Mouse (Mus musculus) adrenal gland, adult (tissue): ENCODE results near the gene Kcnj6.
"Not testable (repeated sequence)": the region's sequence is repeated elsewhere in the genome, so short reads cannot be mapped to it uniquely, and the experiment has no call there.

Experiments
- DNase-seq, 2 experiments: peaks; one replicate each; pipeline ENCODE4 v3.0.0; 2022 to 2023; ENCODE audit warnings: low spot score in 1 of 2; ENCODE audit not compliant: inconsistent age in 2 of 2

Gene Kcnj6

DNA sequence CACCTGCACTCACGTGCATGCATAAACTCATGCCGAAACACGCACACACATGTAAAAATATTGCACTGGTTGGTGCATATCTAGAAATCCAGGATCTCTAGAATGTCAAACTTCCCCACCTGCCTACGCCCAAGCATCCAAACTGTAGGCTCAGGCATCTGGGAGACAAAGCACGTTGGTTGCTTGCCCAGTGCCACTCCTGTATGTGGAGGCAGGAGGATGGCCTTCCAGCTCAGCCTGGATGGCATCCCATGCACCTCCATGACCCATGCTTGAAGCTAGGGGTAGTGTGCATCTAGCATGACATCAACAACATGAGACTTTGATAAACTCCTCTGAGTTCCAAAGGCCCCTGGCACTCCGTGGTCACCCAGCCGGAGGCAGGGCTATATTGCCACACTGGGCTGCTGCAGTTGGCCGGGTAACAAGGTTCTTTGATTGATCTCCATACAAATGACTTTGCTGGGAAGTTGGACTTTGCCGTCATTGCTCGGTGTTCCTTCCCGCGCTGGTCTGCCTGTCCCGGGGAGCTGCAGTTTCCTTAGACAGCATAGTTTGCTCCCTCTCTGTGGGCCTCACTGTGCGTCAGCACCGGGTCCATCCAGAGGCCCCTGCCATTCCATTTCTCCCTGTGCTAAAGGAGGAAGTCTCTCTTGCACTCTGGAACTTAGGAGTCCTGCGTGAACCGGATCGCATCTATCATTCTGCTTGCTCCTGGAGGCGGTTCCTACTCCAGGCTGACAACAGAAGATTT, 144.9 kb downstream of the Kcnj6 start:
- no peak for DNase-seq

DNA sequence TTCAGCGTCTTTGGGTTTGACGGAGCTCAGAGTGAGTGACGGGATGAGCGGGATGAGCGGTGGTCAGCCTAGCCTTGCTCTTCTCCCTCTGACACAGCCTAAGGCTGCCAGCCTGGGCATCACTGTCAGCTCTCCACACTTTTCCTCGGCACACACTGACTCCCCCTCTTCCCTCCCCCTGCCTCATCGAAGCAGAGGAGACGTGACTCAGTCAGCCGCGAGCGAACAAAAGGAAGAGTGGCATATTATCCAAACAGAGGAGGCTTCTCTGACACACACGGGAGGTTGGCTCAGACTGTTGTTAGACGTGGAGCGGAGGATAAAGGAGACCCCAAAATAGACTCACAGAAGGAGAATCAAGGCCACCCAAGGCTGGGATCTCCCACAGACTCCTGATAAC, 147.1 kb downstream of the Kcnj6 start:
- DNase-seq: no peak

DNA sequence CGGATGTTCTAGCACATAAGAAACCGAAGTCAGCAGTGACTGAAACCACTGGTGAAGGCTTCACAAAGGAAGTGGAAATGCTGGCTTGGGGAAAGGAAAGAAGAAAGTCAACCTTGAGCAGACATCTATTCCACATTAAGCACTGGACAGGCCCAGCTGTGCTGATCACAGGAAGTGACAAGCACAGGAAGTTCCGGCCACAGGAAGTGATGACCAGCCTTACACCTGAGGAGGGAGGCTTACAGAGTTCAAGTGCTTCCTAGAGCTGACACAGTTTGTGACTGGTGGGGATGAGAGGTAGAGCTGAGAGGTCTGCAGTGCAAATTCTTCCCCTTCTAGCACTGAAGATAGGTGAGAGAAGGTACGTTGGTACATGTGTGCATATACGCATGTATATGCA, 151.5 kb downstream of the Kcnj6 start:
- DNase-seq: no peak

DNA sequence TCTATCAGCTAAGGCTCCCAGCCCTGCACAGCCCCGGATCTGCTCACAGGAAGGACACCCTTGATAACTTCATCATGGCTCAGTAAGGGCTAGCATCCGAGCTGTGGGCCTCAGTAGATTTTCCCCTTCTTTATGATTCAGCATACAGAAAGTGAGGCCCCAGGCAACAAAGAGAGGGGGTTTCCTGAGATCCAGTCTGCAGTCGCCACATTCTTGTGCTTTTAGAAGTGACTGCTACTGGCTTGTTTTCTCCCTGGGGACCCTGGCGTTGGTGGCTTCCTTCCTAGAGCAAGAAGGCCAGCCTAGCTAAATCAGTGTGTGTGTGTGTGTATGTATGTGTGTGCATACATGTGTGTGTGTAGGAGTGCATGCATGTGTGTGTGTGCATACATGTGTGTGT, 152.7 kb downstream of the Kcnj6 start:
- DNase-seq: no peak

DNA sequence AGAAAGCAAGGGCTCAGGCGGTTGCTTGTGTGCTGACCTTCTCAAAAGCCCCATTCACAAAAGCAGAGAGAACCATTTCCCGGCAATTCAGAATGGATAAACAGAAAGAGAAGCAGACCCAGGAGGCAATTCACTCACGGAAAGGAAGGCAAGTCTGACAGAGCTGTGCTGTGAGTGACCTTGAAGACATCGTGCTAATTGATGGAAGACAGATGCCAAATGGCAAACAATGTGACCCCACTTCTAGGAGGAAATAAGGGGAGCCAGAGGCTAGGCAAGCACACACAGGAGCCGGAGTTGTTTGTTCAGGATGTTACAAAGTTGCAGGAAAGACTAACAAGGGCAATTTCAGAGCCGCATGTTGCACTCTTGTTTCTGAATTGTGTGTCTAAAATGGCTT, 158.1 kb downstream of the Kcnj6 start:
- DNase-seq: no peak

DNA sequence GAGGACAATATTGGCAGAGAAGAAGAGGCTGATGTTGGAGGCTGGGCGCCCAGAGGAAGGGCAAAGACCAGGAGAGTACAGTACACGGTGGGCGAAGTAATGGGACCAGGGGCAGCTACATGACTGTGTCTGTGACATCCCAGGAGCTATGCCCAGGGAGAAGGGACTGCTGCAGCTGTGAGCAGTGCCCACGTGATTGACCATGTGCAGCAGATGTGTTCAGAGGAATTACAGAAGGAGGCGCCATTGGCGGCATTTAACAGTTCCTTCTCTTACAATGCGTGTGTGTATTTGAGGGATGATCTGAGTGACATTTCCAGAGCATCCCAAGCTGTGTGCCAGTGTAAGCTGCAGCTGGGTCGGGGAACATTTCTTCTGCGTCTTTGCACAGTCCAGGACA, 159.6 kb downstream of the Kcnj6 start:
- no peak for DNase-seq

DNA sequence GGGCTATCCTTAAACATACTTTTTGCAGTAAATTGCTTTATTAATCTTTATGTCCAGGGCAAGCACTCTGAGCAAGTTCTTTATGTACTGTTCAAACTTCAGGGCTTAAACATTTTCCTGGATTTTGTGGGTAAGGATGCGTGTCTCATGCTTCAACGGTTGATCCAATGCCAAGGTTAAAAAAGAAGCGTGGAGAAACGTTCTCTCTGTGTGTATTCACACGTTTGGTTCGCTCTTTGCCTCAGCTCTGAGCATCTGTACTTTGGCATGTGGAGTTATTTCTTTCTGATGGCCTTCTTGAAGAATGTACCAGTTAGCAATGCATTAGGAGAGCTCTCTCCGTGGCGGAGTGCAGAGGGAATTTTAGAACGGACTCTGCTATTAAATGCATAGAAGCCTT, 163.0 kb downstream of the Kcnj6 start:
- no peak for DNase-seq

DNA sequence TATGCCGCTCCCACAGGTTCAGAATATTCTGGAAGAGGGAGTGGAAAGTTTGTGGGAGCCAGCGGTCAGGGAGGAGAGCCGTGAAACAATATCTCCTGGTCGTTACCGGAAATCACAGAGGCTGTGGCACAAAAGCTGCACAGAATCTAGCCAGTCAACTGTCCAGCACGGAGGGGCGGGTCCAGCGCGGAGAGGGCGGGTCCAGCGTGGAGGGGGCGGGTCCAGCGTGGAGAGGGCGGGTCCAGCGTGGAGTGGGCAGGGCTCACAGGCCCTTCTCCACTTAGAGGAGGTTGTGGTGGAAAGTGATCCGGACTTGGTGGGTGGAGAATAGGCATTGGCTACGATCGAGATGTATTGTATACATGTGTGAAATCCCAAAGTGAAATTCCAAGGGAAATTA, 169.3 kb downstream of the Kcnj6 start:
- no peak for DNase-seq

DNA sequence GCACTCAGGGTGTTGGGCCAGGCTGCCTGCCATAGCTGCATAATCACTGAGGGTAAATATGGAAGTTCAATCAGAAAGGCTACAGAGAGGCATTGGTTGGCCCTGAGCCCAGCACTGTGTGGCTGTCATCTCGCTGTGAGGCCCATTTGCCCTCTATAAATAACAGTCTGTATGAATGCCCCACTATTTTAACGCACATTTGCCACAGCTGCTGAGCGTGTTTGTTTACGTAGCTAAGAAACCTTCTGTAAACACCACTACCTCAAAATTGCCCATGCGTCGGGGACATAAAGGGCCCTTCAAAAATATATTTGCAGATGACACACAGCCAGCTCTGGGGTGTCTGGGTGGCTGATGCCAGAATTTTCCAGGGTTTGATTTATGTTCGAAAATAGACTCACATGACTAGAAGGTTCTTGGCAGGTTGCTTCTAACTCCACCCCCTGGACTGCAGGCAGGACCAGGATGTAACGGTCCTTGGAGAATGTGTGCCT, 170.4 kb downstream of the Kcnj6 start:
- DNase-seq: peak; percentile 9 to 39

DNA sequence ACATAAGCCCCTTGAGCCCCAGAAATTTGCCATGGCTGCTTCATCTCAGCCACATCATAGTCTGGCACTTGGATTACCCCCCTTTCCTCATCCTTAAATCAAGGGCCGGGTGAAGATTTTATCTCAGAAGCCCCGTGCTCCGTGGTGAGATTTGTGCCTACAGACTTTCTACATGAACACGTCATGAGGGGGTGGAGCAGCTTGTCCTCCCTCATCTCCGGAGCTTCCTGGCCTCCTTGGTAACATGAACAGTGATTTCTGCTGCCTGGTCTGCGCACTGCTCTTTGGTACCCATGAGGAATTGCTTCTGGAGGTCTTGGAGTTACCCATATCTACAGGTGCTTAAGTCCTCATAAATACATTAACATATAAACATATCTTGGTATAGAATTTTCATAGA, 172.2 kb downstream of the Kcnj6 start:
- DNase-seq: no peak

DNA sequence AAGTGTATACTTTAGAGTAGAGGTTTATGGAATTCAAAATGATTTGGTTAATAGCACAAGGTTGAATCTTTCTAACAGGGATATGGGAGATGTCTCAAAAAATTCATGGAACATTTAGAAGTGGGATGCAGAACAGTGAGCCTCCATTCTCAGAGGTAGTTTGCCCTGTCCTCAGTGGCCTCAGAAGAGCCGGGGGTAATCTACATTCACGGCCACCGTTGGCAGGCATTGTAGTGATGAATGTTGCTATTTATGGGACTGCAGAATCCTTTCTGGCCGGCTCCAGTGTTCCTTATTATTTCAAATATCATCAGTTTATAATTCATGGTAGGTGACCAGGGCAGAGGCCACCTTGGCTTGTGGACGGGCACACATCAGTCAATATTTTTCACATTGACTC, 174.9 kb downstream of the Kcnj6 start:
- no peak for DNase-seq

DNA sequence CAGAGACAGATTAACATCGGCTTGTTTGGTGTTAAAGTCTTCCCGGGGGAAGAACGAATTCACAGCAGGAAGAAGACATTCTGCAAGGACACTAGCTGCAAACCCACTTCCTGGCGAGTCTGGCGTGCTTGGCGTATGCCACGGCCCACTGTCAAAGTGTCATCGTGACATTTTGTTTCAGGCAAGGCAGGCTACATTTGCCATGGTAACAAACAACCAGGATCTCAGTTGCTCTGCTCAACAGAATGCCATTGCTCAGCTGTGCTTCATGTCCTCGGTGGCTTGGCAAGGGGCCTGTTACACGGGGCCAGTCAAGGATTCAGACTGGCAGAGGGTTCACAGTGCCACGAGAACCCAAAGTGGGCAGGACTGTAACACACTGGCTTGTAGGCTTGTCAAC, 175.9 kb downstream of the Kcnj6 start:
- DNase-seq: no peak

DNA sequence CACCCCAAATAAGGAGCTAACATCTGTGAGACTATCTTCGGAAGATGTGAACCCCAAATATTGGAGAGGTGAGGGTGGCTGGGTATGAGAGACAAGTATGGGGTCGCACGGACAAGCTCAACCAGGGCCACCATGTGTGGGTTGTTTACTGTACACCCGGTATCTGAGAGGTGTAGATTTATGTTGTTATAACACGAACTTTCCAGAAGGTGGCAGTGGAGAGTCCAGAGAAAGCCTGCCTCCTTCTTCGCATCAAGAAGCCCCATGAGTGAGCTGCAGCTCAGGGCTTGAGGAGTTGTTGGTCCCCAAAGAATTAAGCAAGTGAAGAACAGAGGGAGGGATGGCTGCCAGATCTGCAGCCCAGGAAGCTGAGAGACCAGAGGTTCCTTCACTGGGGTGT, 181.1 kb downstream of the Kcnj6 start:
- DNase-seq: peak in 1 of 2 experiments; percentile 65

DNA sequence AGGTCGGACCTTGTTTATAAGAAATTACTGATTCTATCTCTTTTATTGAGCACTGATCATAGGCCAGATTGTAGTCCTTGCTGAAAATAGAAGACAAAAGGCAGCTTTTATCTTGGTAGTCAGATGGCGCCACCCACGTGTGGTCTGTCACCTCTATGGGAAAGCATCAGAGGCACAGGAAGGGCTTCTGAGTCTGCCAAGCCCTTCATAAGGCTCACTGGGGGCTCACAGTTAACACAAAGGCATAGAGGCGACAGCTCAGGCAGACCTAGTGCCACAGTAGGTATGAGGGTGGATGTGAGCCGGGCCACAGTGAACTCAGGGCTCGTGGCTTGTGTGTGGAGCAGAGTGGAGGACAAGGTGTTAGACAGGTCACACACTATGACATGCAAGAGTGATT, 181.6 kb downstream of the Kcnj6 start:
- no peak for DNase-seq

DNA sequence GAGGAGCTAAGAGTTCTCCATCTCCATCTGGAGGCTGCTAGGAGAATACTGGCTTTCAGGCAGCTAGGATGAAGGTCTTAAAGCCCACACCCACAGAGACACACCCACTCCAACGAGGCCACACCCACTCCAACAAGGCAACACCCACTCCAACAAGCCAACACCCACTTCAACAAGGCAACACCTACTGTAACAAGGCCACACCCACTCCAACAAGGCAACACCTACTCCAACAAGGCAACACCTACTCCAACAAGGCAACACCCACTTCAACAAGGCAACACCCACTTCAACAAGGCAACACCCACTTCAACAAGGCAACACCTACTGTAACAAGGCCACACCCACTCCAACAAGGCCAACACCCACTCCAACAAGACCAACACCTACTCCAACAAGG, 188.2 kb downstream of the Kcnj6 start:
- DNase-seq: not testable (repeated sequence)

DNA sequence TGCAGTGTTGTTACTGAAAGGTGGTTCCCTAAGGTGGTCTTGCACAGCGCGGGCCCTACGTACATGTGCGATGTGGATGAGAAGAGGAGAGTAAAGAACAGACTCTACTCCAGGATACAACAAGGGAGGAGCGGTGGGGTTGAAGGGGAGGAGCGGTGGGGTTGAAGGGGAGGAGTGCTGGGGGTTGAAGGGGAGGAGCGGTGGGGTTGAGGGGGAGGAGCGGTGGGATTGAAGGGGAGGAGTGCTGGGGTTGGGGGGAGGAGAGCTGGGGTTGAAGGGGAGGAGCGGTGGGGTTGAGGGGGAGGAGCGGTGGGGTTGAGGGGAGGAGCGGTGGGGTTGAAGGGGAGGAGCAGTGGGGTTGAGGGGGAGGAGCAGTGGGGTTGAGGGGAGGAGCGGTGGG, 199.3 kb downstream of the Kcnj6 start:
- DNase-seq: no peak

DNA sequence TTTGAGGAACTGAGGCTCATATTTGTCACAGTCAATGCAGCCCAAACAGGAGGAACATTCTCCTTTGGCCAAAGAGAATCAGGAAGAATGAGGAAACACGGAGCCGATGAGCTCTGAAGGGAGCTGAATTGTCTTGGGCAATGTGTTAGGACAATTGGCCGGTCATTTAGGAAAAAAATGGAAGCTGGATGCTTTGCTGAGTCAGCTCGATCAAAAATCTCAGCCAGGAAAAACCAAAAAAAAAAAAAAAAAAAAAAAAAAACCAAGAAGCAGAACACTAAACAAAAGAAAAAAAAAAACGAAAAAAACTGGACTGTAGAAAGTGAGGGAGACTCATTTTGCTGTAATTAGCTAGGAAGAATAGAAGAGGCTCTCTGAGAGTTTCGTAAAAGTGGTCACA, 200.1 kb downstream of the Kcnj6 start:
- DNase-seq: no peak

DNA sequence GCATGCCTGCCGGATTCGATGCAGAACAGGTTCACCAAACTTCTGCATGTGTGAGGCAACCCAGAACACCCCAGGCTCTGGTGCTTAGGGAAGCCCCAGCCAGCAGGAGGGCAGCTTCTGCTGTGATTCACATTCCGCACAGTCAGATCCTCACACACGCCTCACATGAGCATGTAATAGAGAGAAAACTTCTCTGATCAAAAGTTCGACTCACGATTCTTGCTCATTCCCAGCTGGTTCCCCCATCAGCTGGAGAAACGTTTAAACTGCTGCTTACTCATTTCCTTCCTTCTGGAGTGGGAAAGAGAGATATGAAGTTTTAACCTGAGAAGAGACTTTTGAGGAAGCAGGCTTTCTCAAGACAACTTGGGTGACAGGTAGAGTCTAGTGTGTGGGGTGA, 204.5 kb downstream of the Kcnj6 start:
- DNase-seq: no peak

DNA sequence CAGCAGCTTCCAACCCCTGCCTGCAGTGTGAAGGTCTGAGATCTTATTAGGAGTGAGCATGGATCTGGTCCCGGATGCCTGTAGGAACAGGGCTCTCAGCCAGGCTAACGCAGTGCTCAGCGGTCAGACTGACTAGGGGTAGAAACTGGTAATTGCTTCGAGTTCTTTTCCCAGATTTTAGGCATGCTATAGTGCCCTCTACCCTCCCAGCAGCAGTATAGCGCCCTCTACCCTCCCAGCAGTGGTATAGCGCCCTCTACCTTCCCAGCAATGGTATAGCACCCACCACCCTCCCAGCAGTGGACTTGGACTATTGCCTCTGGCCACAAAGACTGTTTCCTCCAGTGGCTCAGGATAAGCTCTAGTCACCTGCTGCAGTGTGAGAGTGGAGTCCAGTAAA, 207.5 kb downstream of the Kcnj6 start:
- peak; percentile 36 to 66 for DNase-seq

DNA sequence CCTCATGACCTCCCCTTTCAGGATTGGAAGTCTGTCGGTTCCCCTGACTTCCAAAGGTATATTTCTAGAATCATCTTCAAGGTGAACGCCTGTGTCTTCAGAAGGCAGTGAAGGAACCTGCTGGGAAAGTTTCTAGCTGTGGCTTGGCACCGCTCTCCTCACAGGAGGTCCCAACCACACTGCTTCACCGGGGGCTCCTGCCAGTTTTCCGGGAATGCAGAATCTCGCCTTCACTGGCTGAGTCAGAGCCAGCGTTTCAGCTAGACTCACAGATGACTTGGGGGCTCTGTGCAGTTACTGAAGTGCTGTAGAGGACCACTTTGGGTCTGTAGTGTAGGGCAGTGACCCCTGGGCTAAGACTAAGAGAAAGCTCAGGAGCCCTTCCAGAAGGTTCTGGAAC, 208.8 kb downstream of the Kcnj6 start:
- no peak for DNase-seq

DNA sequence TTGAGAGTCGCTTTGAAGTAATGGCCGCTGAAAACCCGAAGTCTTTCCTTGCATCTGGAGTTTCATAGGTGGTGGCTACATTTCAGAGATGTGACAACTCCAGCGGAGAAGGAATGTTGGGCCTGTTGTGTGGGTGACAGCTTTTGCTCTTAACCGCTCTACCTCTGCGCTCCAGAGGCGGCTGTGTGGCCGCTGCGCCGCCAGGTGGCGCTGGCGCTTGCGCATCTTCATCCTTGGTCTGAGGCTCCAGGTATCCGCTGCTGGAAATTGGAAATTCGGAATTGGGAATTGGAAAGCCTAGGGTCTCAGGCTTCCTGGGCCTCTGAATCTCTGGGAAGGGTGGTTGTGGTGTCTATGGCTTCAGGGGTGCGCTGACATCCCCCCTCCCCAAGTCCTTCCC, 209.3 kb downstream of the Kcnj6 start:
- DNase-seq: peak; percentile 66 to 82

DNA sequence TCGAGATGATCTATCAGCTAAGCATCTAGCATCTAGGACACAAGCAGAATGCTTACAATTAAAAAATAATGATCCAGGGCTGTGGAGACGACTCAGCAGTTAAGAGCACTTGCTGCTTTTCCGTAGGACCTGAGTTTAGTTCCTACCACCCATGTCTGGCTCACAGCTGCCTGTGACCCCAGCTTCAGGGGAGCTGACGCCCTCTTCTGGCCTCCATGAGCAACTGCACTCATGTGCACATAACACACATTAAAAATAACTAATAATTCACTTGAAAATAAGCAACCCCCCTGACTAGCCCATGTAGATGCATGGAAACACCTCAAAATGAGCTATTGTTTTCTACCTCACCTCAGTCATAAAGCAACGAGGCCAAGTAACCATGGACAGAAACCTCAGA, 211.6 kb downstream of the Kcnj6 start:
- no peak for DNase-seq

DNA sequence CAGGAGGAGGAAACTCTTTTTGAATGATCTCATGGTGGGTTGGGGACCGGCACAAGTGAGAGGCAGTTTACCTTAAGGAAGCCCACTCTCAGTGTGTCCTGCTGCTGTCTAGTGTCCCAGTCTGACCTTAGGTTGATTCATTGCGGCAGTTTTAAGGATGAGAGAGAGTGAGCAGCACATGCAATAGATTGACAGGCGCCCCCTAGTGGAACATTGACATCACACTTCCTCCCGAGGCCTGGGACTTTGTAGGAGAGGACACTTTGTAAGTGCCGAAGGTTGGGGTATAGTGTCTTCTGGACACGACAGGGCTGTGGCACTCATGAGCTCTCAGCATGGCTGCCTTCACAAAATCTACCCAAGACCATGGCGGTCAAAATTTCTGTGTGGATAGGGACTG, 213.8 kb downstream of the Kcnj6 start:
- peak; percentile 24 to 62 for DNase-seq
